Mouse (Mus musculus) stomach, postnatal 0 days (tissue): Measurements from ENCODE around the gene Tceal1.

Experiments
- CTCF ChIP-seq: IDR thresholded peaks from 2 replicates; pipeline ENCODE4 v1.5.1; 2016; ENCODE audit warnings: antibody characterized with exemption, low read depth, mild to moderate bottlenecking, moderate library complexity
- EP300 ChIP-seq: optimal IDR thresholded peaks from 2 replicates; pipeline ENCODE3; 2016; ENCODE audit warnings: antibody characterized with exemption

GRCm38 (mm10) chrX:136741651-136742201 is 33.9 kb downstream of the Tceal1 start:
- TF ChIP-seq CTCF = no peak
- TF ChIP-seq EP300 = no peak
